Mouse (Mus musculus) thymus, adult 2 months (tissue): ENCODE data around the gene Susd1.
A peak's percentile ranks its signal among the peaks of the same experiment; 100 is the strongest.

Experiments
- CTCF ChIP-seq: fragments of 200-500 bp; IDR thresholded peaks from 2 replicates; pipeline ENCODE4 v1.5.1; 2012; ENCODE audit warnings: mild to moderate bottlenecking, control low read depth, low read length, moderate library complexity, borderline replicate concordance; ENCODE audit not compliant: control insufficient read depth, poor library complexity, insufficient read depth; ENCODE audit errors: extremely low read depth
- POLR2A ChIP-seq: fragments of 200-500 bp; IDR thresholded peaks from 2 replicates; pipeline ENCODE4 v1.6.1; 2012; ENCODE audit warnings: mild to moderate bottlenecking, low read length, control low read depth, moderate library complexity; ENCODE audit not compliant: control insufficient read depth, poor library complexity, insufficient read depth; ENCODE audit errors: extremely low read depth

- TF ChIP-seq CTCF (peak; percentile 84), POLR2A (no peak)
Measured at GRCm38 (mm10) chr4:59340714-59341113, 97.7 kb downstream of the Susd1 start.
